Mouse (Mus musculus): ENCODE results near the gene Slc35e3. TPM values are rescaled to one million over a fixed set of nuclear protein-coding genes. Genes with fewer than 3 reads are reported as not detected.

Gene Slc35e3
- polyA plus RNA-seq (2012; rRNA removed): 15.2 and 15.3 TPM in 2 replicates

GRCm38 (mm10) chr10:117746297-117746883, at the start of gene Slc35e3:
TSS of gene Slc35e3 (minus strand) at chr10:117746365.

GRCm38 (mm10) chr10:117792141-117793091, 46.3 kb upstream of the Slc35e3 start, which contains the start of gene Nup107:
TSS of gene Nup107 (minus strand) at chr10:117792705.

GRCm38 (mm10) chr10:117710604-117711141, 35.5 kb downstream of the Slc35e3 start, which contains the start of gene Mdm2:
TSS of gene Mdm2 (minus strand) at chr10:117710758.

Other genes starting within 250 kb of the Slc35e3 start
- 28.0 and 29.3 TPM in 2 replicates for gene Cpm, start 116.9 kb downstream of the Slc35e3 start, polyA plus RNA-seq (2012; rRNA removed)
- gene Mdm2, start 35.6 kb downstream of the Slc35e3 start, polyA plus RNA-seq (2012; rRNA removed): 50.9 and 54.3 TPM in 2 replicates
- gene Nup107, start 46.3 kb upstream of the Slc35e3 start, polyA plus RNA-seq (2012; rRNA removed): 2.8 and 3.4 TPM in 2 replicates
- 24.4 and 32.1 TPM in 2 replicates for gene Rap1b, start 99.7 kb upstream of the Slc35e3 start, polyA plus RNA-seq (2012; rRNA removed)

All from colon, adult 2 months (tissue).